Mouse (Mus musculus) myocyte (in vitro differentiated cells): ENCODE measurements at regions not wholly inside any gene's neighbourhood (a gene's known extent, or its start where the extent isn't known, plus 50 kb on each side); places are given as distances from the start of the nearest gene placed in this dataset.

ENCODE experiments used
- H3K27me3 ChIP-seq: one replicate; pipeline ENCODE4 v1.6.1; 2011; ENCODE audit not compliant: control insufficient read depth, insufficient read depth, insufficient read length
- H3K36me3 ChIP-seq: one replicate; pipeline ENCODE4 v1.6.1; 2011; ENCODE audit not compliant: control insufficient read depth, insufficient read depth
- H3K4me2 ChIP-seq: one replicate; pipeline ENCODE4 v1.6.1; 2011; ENCODE audit warnings: low read depth, control low read depth
- H3K4me3 ChIP-seq: one replicate; pipeline ENCODE4 v1.5.1; 2011; ENCODE audit warnings: mild to moderate bottlenecking, control low read depth, moderate library complexity
- H3K79me2 ChIP-seq: one replicate; pipeline ENCODE4 v1.6.1; 2011; ENCODE audit not compliant: control insufficient read depth, insufficient read depth
- H3ac ChIP-seq: one replicate; pipeline ENCODE4 v1.6.1; 2011; ENCODE audit not compliant: control insufficient read depth, insufficient read length
- CEBPB ChIP-seq: IDR thresholded peaks from 2 replicates; pipeline ENCODE4 v1.6.1; 2011; ENCODE audit warnings: mild to moderate bottlenecking, moderate library complexity; ENCODE audit not compliant: poor library complexity, insufficient read depth, severe bottlenecking
- E2F4 ChIP-seq: IDR thresholded peaks from one replicate; pipeline ENCODE4 v1.6.1; 2011; ENCODE audit warnings: mild to moderate bottlenecking, control low read depth, moderate library complexity; ENCODE audit not compliant: insufficient read depth
- MAX ChIP-seq: IDR thresholded peaks from one replicate; pipeline ENCODE4 v1.6.1; 2011; ENCODE audit warnings: low read depth, mild to moderate bottlenecking, control low read depth
- MYOD1 ChIP-seq, 3 experiments: IDR thresholded peaks; one replicate each; pipeline ENCODE4 v1.6.1; 2011; ENCODE audit warnings: control low read depth in 2 of 3, low read depth in 2 of 3, mild to moderate bottlenecking in 2 of 3, moderate library complexity in 1 of 3; ENCODE audit not compliant: insufficient read length in 2 of 3, control insufficient read depth in 1 of 3
- MYOG ChIP-seq, 3 experiments: IDR thresholded peaks; one replicate each; pipeline ENCODE4 v1.6.1; 2011; ENCODE audit warnings: control low read depth in 2 of 3, low read depth in 2 of 3, mild to moderate bottlenecking in 2 of 3; ENCODE audit not compliant: insufficient read length in 2 of 3, control insufficient read depth in 1 of 3, insufficient read depth in 1 of 3
- POLR2A ChIP-seq: IDR thresholded peaks from one replicate; pipeline ENCODE4 v1.6.1; 2011; ENCODE audit warnings: low read depth, mild to moderate bottlenecking, control low read depth, moderate library complexity; ENCODE audit not compliant: insufficient read length
- POLR2AphosphoS2 ChIP-seq: IDR thresholded peaks from one replicate; pipeline ENCODE4 v1.6.1; 2011; ENCODE audit warnings: low read depth, control low read depth; ENCODE audit not compliant: insufficient read length
- REST ChIP-seq: IDR thresholded peaks from one replicate; pipeline ENCODE4 v1.6.1; 2011; ENCODE audit warnings: mild to moderate bottlenecking, control low read depth, moderate library complexity; ENCODE audit not compliant: insufficient read depth, insufficient read length
- SRF ChIP-seq: IDR thresholded peaks from one replicate; pipeline ENCODE4 v1.6.1; 2011; ENCODE audit warnings: low read depth; ENCODE audit not compliant: control insufficient read depth, insufficient read length
- TCF12 ChIP-seq: IDR thresholded peaks from one replicate; pipeline ENCODE4 v1.6.1; 2011; ENCODE audit warnings: mild to moderate bottlenecking, control low read depth; ENCODE audit not compliant: poor library complexity, insufficient read depth, severe bottlenecking
- TCF3 ChIP-seq: IDR thresholded peaks from one replicate; pipeline ENCODE4 v1.6.1; 2011; ENCODE audit warnings: low read depth, control low read depth; ENCODE audit not compliant: insufficient read length
- USF1 ChIP-seq: IDR thresholded peaks from one replicate; pipeline ENCODE4 v1.6.1; 2011; ENCODE audit warnings: low read depth, mild to moderate bottlenecking, control low read depth, moderate library complexity

- H3K36me3 ChIP-seq = no peaks in the 10 kb centered on the region
- no peak for TF ChIP-seq POLR2AphosphoS2
- TF ChIP-seq CEBPB = no peak
- TF ChIP-seq MYOD1 (IDR thresholded peaks at IDR 0.05; ENCODE audit: control insufficient read depth in 1 of 3, insufficient read length in 2 of 3, low read depth in 2 of 3) = no peak
- TF ChIP-seq TCF3 = no peak
- no peak for TF ChIP-seq SRF
- H3K4me3 ChIP-seq = no peak overlapping the region
- no peak overlapping the region for H3K4me2 ChIP-seq
- no peak overlapping the region for H3ac ChIP-seq
- no peaks in the 10 kb centered on the region for H3K79me2 ChIP-seq
- no peaks in the 10 kb centered on the region for H3K27me3 ChIP-seq
Measured at GRCm38 (mm10) chr15:93096335-93096734, 178.6 kb downstream of the Gxylt1 start.

- Histone ChIP-seq H3K4me3 (no peak overlapping the region), H3K27me3 (no peaks in the 10 kb centered on the region), H3K79me2 (no peaks in the 10 kb centered on the region), H3K4me2 (no peak overlapping the region), H3K36me3 (no peaks in the 10 kb centered on the region), H3ac (no peak overlapping the region)
- TF ChIP-seq MYOG (IDR thresholded peaks at IDR 0.05; ENCODE audit: control insufficient read depth in 1 of 3, insufficient read depth in 1 of 3, insufficient read length in 2 of 3, low read depth in 2 of 3) (no peak), POLR2A (no peak), CEBPB (no peak), USF1 (no peak), MYOD1 (IDR thresholded peaks at IDR 0.05; ENCODE audit: control insufficient read depth in 1 of 3, insufficient read length in 2 of 3, low read depth in 2 of 3) (no peak), E2F4 (no peak), TCF12 (no peak), TCF3 (no peak), SRF (no peak), MAX (no peak)
Measured at GRCm38 (mm10) chr15:93095224-93095623, 179.8 kb downstream of the Gxylt1 start.

GRCm38 (mm10) chr15:93094202-93095135, 180.5 kb downstream of the Gxylt1 start:
- Histone ChIP-seq H3K36me3 (no peaks in the 10 kb centered on the region), H3K4me2 (no peak overlapping the region), H3K4me3 (no peak overlapping the region), H3K79me2 (no peaks in the 10 kb centered on the region), H3K27me3 (no peaks in the 10 kb centered on the region), H3ac (no peak overlapping the region)
- TF ChIP-seq TCF12 (no peak), POLR2AphosphoS2 (no peak), SRF (no peak), MYOG (IDR thresholded peaks at IDR 0.05; ENCODE audit: control insufficient read depth in 1 of 3, insufficient read depth in 1 of 3, insufficient read length in 2 of 3, low read depth in 2 of 3) (no peak), MYOD1 (IDR thresholded peaks at IDR 0.05; ENCODE audit: control insufficient read depth in 1 of 3, insufficient read length in 2 of 3, low read depth in 2 of 3) (no peak), POLR2A (no peak), E2F4 (no peak), CEBPB (no peak), TCF3 (no peak), REST (no peak), USF1 (no peak), MAX (no peak)

GRCm38 (mm10) chr15:93091396-93091795, 183.6 kb downstream of the Gxylt1 start:
- Histone ChIP-seq H3K4me3 (no peak overlapping the region), H3K27me3 (no peaks in the 10 kb centered on the region), H3K4me2 (no peak overlapping the region), H3ac (no peak overlapping the region), H3K79me2 (no peaks in the 10 kb centered on the region), H3K36me3 (no peaks in the 10 kb centered on the region)
- TF ChIP-seq TCF3 (no peak), POLR2AphosphoS2 (no peak), POLR2A (no peak), MYOD1 (IDR thresholded peaks at IDR 0.05; ENCODE audit: control insufficient read depth in 1 of 3, insufficient read length in 2 of 3, low read depth in 2 of 3) (no peak), MAX (no peak), E2F4 (no peak), CEBPB (no peak), SRF (no peak), TCF12 (no peak), USF1 (no peak), MYOG (IDR thresholded peaks at IDR 0.05; ENCODE audit: control insufficient read depth in 1 of 3, insufficient read depth in 1 of 3, insufficient read length in 2 of 3, low read depth in 2 of 3) (no peak), REST (no peak)

GRCm38 (mm10) chr15:93089347-93089746, 185.6 kb downstream of the Gxylt1 start:
- TF ChIP-seq POLR2A = no peak
- TF ChIP-seq SRF = no peak
- TF ChIP-seq POLR2AphosphoS2 = no peak
- no peak for TF ChIP-seq MYOG (IDR thresholded peaks at IDR 0.05; ENCODE audit: control insufficient read depth in 1 of 3, insufficient read depth in 1 of 3, insufficient read length in 2 of 3, low read depth in 2 of 3)
- TF ChIP-seq TCF12 = no peak
- Histone ChIP-seq H3K79me2 (no peaks in the 10 kb centered on the region), H3ac (no peak overlapping the region), H3K27me3 (no peaks in the 10 kb centered on the region), H3K36me3 (no peaks in the 10 kb centered on the region), H3K4me2 (no peak overlapping the region), H3K4me3 (no peak overlapping the region)
